Mouse (Mus musculus): ENCODE measurements around the gene Cdhr3. TPM values are rescaled to one million over a fixed set of nuclear protein-coding genes. Genes with fewer than 3 reads are reported as not detected.

Cdhr3 gene
- polyA plus RNA-seq, 3 experiments from 2014 or later: 0.18 to 0.26 TPM; not detected in 1

DNA sequence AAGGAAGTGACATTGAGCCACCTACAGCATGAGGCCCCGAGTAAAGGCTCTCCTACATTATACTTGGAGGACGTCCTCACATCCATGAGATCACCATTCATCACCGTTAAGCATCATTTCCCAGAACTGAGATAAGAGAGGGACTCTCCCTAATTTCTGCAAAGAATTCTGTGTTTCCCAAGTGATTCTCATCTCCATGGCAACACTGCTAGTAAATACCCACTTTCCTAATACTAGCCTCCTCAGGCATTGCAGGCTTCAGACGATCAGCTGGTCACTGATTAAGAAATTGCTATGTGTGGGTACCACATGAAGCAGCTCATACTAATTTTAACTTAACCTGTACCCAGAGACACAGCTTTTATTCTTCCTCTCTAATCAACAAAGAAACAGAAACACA is 92.3 kb downstream of the Cdhr3 start:
- no peak for ATAC-seq

DNA sequence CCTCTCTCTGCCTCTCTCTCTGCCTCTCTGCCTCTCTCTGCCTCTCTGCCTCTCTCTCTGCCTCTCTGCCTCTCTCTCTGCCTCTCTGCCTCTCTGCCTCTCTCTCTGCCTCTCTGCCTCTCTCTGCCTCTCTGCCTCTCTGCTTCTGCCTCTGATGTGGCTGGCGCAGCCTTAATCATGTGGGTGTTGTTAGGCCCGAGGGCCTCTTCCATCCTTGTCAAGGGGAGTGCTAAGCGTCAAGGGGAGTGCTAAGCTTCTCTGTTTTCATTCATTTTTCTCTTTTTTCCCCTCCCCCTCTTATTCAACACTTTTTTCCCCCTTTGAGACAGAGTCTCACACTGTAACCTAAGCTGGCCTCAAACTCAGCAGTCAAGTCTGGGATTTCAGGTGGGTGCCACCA is 92.9 kb downstream of the Cdhr3 start:
- ATAC-seq: peak; percentile 52

DNA sequence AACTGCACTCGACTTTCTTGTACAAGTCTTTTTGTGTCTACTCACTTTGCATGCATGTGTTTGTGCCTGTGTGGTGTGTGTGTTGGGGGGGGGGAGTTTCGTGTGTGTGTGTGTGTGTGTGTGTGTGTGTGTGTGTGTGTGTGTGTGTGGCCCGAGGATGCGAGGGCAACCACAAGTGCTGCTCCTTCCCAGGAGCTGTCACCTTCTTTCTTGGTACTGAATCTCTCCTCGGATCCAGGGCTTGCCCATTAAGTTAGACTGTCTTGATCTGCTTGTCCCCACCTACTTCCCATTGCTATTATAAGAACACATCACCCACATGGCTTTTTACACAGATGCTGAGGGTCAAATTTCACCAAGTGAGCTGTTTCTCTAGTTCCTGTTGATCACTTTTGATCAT is 93.9 kb downstream of the Cdhr3 start:
- no peak for ATAC-seq

DNA sequence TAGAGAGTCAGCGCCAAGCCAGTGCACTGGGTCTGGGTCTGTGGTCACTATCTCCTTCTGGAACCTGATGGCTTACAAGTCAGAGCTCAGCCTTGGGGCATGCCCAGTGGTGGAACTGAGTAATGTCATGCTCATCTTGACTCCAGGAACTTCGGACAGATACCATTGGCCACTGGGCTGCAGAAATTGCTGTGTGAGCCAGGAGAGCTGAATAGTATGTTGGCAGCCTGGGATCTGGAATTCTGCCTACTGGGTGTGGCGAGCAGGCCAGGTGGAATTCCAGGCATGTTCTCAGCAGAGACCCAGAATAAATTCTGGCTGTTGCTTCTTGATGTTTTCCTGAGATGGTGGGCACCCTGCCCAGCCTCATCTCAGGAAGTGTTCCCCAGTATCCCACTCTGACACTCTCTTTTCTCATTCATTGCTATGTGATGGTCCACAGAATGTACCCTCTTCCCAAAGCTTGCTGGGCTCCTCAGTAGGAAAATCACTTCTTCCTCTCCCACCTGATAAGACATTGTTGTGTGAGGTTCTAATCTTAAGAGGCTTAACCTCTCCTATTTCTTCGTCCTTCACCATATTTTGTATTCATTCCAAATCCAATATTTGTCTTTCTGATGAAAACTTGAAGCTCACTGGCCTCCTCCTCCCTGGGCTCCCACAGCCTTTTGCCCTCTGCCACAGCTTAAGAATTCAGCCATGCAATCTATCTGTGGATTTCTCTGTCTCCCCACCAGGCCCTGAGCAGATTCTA is 97.4 kb downstream of the Cdhr3 start:
- no peak for ATAC-seq

DNA sequence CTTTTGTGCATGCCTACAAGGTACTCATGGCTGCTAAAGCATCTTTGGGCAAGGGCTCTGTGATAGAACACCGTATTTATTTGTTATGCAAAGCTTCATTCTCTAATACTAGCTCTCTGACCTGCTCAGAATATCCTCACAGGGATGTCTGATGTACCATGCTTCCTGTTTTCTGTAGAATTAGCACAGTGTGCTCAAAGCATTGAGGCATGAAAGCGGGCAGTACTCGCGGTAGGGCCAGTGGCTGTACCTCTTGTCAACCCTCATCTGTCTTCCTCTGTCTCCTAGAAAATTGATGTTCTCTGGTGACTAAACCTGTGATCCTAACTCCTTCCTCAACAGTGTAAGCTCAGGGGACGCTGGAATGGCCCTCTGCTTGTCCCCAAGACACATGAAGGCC is 98.6 kb downstream of the Cdhr3 start:
- ATAC-seq: no peak

DNA sequence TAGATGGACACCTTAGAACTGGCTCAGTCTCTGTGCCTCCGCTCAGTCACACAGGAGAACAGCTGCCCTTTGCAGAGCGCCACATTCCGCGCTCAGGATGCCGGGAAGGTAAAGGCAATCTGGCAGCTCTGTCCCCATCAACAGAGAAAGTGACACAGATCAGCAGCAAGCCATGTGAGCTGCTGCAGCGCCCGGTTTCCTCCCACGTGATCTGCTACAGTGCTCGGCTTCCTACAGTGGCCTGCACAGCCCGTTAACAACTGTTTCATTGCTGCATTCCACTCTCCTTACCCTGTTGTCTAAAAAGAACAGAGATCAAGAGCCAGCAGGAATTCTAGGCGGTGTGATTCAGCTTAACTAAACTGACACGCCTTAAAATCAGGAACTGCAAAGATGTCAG is 102.9 kb downstream of the Cdhr3 start:
- no peak for ATAC-seq

DNA sequence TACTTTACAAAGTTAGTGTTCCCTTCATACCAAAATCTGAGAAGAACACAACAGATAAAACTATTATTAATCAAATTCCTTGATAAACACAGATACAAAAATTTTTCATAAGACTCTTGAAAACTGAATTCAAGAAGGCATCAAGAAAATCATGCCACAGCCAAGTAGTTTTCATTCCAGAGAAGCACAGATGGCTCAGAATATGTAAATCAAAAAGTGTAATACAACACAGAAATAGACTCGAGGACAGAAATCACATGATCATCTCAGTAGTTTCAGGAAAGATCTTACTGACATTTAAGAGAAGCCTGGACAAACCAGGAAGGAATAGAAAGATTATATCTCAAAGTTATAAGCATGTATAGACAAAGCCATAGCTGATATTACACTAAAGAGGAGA is 106.4 kb downstream of the Cdhr3 start:
- no peak for ATAC-seq

Other genes with a start within 250 kb of the Cdhr3 start
- gene Sypl, start 139.0 kb downstream of the Cdhr3 start, polyA plus RNA-seq (2017; shearing (Covaris generic)): 100 to 1,000 TPM in 2 of 3 experiments, 10 to 100 TPM in 1; 64.6 to 105 (median 104) TPM
- gene Atxn7l1, start 54.8 kb upstream of the Cdhr3 start, polyA plus RNA-seq (2017; shearing (Covaris generic)): 10 to 100 TPM; 59.7 to 94.2 (median 92.9) TPM